Mouse (Mus musculus) kidney, embryonic 14.5 days (tissue): ENCODE results near the gene Nudt8. TPM values are rescaled to one million over a fixed set of nuclear protein-coding genes. Genes with fewer than 3 reads are reported as not detected.
"Not testable (repeated sequence)": the region's sequence is repeated elsewhere in the genome, so short reads cannot be mapped to it uniquely, and the experiment has no call there.

Experiments used
- ATAC-seq: fragments of 200-750 bp; cut with Nextera tagmentation; 2 replicates; pipeline ENCODE4 v1.8.0; 2017; ENCODE audit warnings: moderate number of reproducible peaks, mild to moderate bottlenecking, moderate TSS enrichment, moderate library complexity; ENCODE audit not compliant: low FRiP score, low TSS enrichment
- H3K27ac ChIP-seq: fragments of 300-500 bp; sonication (generic); 2 replicates; pipeline ENCODE4 v1.5.1; 2014; ENCODE audit warnings: low read depth, mild to moderate bottlenecking, low read length, moderate library complexity, mixed read lengths
- H3K27me3 ChIP-seq: fragments of 300-500 bp; sonication (generic); 2 replicates; pipeline ENCODE4 v1.6.1; 2014; ENCODE audit warnings: mild to moderate bottlenecking, low read length; ENCODE audit not compliant: control insufficient read depth, insufficient read depth
- H3K36me3 ChIP-seq: fragments of 300-500 bp; sonication (generic); 2 replicates; pipeline ENCODE4 v1.6.1; 2014; ENCODE audit warnings: low read length, mixed read lengths; ENCODE audit not compliant: control insufficient read depth, insufficient read depth
- H3K4me1 ChIP-seq: fragments of 300-500 bp; sonication (generic); 2 replicates; pipeline ENCODE4 v1.6.1; 2014; ENCODE audit warnings: low read length, mixed read lengths; ENCODE audit not compliant: control insufficient read depth, insufficient read depth
- H3K4me2 ChIP-seq: fragments of 300-500 bp; sonication (generic); replicated peaks from 2 replicates; pipeline ENCODE4 v1.6.1; 2014; ENCODE audit warnings: low read depth, mild to moderate bottlenecking, low read length
- H3K4me3 ChIP-seq: fragments of 300-500 bp; sonication (generic); 2 replicates; pipeline ENCODE4 v1.5.1; 2014; ENCODE audit warnings: mild to moderate bottlenecking, low read length
- H3K9ac ChIP-seq: fragments of 300-500 bp; sonication (generic); 2 replicates; pipeline ENCODE4 v1.6.1; 2014; ENCODE audit warnings: low read depth, mild to moderate bottlenecking, low read length, moderate library complexity
- H3K9me3 ChIP-seq: fragments of 300-500 bp; sonication (generic); 2 replicates; pipeline ENCODE4 v1.6.1; 2016; ENCODE audit warnings: low read length; ENCODE audit not compliant: control insufficient read depth
- WGBS: fragments of 180-500 bp; shearing (Covaris S2); extraction: QIAGEN DNeasy Blood & Tissue Kit; methylation state at CpG from one replicate; pipeline ENCODE4 v1.1.7; 2014; 5-methylcytosine and 5-hydroxymethylcytosine counted together
- polyA plus RNA-seq: library from polyadenylated mRNA; unstranded; fragments of >200 nt; fragmentation: Nextera tagmentation; extraction: Ambion mirVana; gene quantifications from 2 replicates; pipeline ENCODE4 v1.2.1, GENCODE M21; 2014

Nudt8 gene
- polyA plus RNA-seq, 1 experiment from 2014 or later = 37.6 TPM

- no peak for ATAC-seq
- Histone ChIP-seq H3K27me3 (no peaks in the 10 kb centered on the region), H3K9ac (no peak overlapping the region), H3K9me3 (no peaks in the 10 kb centered on the region), H3K4me2 (no peak overlapping the region), H3K27ac (no peak overlapping the region), H3K4me1 (no peaks in the 10 kb centered on the region), H3K36me3 (no peaks in the 10 kb centered on the region), H3K4me3 (no peak overlapping the region)
- WGBS = 89% methylated on average over 8 of the region's 8 CpGs
Observed at GRCm38 (mm10) chr19:4046866-4047254, 46.5 kb downstream of the Nudt8 start.

GRCm38 (mm10) chr19:4047859-4048258 lies 47.5 kb downstream of the Nudt8 start:
- Histone ChIP-seq H3K4me2 (no peak overlapping the region), H3K9ac (no peak overlapping the region), H3K36me3 (no peaks in the 10 kb centered on the region), H3K27ac (no peak overlapping the region), H3K4me1 (no peaks in the 10 kb centered on the region), H3K4me3 (no peak overlapping the region), H3K27me3 (no peaks in the 10 kb centered on the region), H3K9me3 (no peaks in the 10 kb centered on the region)
- no peak for ATAC-seq
- 16% methylated on average over 4 of the region's 4 CpGs for WGBS

GRCm38 (mm10) chr19:4049069-4049468 lies 48.7 kb downstream of the Nudt8 start:
- WGBS = 70% methylated on average over 5 of the region's 5 CpGs
- not testable (repeated sequence) for ATAC-seq

GRCm38 (mm10) chr19:4051016-4051415 lies 50.6 kb downstream of the Nudt8 start:
- Histone ChIP-seq H3K36me3 (no peaks in the 10 kb centered on the region), H3K9me3 (no peaks in the 10 kb centered on the region), H3K27me3 (no peaks in the 10 kb centered on the region), H3K27ac (no peak overlapping the region), H3K4me3 (no peak overlapping the region), H3K4me2 (no peak overlapping the region), H3K4me1 (no peaks in the 10 kb centered on the region), H3K9ac (no peak overlapping the region)
- 93% methylated on average over 5 of the region's 5 CpGs for WGBS
- ATAC-seq = no peak

More at GRCm38 (mm10) chr19:4049069-4049468, 48.7 kb downstream of the Nudt8 start:
- not testable (repeated sequence) for H3K27me3 ChIP-seq, H3K9me3 ChIP-seq, H3K4me2 ChIP-seq, H3K4me1 ChIP-seq, H3K4me3 ChIP-seq, H3K36me3 ChIP-seq, H3K9ac ChIP-seq, H3K27ac ChIP-seq

Other genes with a start within 250 kb of the Nudt8 start
- gene Kmt5b, start 233.2 kb upstream of the Nudt8 start, polyA plus RNA-seq = 20.2 and 41.7 TPM in 2 replicates
- 46.8 and 62.6 TPM in 2 replicates for gene Chka, start 148.8 kb upstream of the Nudt8 start, polyA plus RNA-seq
- 26.2 and 35.0 TPM in 2 replicates for gene Tcirg1, start 93.4 kb upstream of the Nudt8 start, polyA plus RNA-seq
- gene Ndufs8, start 87.8 kb upstream of the Nudt8 start, polyA plus RNA-seq = 397 and 412 TPM in 2 replicates
- gene Aldh3b1, start 70.8 kb upstream of the Nudt8 start, polyA plus RNA-seq = 2.8 and 3.0 TPM in 2 replicates
- gene Unc93b1, start 65.4 kb upstream of the Nudt8 start, polyA plus RNA-seq = 7.0 and 12.4 TPM in 2 replicates
- gene Aldh3b3, start 41.9 kb upstream of the Nudt8 start, polyA plus RNA-seq = not detected in 2 replicates
- 1.3 and 1.6 TPM in 2 replicates for gene Aldh3b2, start 28.3 kb upstream of the Nudt8 start, polyA plus RNA-seq
- gene Acy3, start 14.0 kb upstream of the Nudt8 start, polyA plus RNA-seq = 22.4 and 26.3 TPM in 2 replicates
- gene Tbx10, start 7.8 kb upstream of the Nudt8 start, polyA plus RNA-seq = 0.74 and 1.1 TPM in 2 replicates
- 2.5 and 2.7 TPM in 2 replicates for gene Gm49405, start within 50 bp of the Nudt8 start, polyA plus RNA-seq
- gene Doc2g, start 2.7 kb downstream of the Nudt8 start, polyA plus RNA-seq = 4.5 and 5.8 TPM in 2 replicates
- 214 and 223 TPM in 2 replicates for gene Ndufv1, start 12.2 kb downstream of the Nudt8 start, polyA plus RNA-seq
- gene Gstp1, start 37.4 kb downstream of the Nudt8 start, polyA plus RNA-seq = 518 and 527 TPM in 2 replicates
- 1.4 and 5.3 TPM in 2 replicates for gene Gstp2, start 45.4 kb downstream of the Nudt8 start, polyA plus RNA-seq
- gene Gstp3, start 59.0 kb downstream of the Nudt8 start, polyA plus RNA-seq = 0.34 TPM in 1 of 2 replicates, not detected in the other
- not detected in 2 replicates for gene Cabp2, start 81.0 kb downstream of the Nudt8 start, polyA plus RNA-seq
- 116 and 121 TPM in 2 replicates for gene Cdk2ap2, start 96.6 kb downstream of the Nudt8 start, polyA plus RNA-seq
- 14.0 and 15.8 TPM in 2 replicates for gene Pitpnm1, start 99.4 kb downstream of the Nudt8 start, polyA plus RNA-seq
- gene Aip, start 125.3 kb downstream of the Nudt8 start, polyA plus RNA-seq = 92.0 and 97.5 TPM in 2 replicates
- gene Gpr152, start 139.2 kb downstream of the Nudt8 start, polyA plus RNA-seq = not detected in 2 replicates
- gene Cabp4, start 143.5 kb downstream of the Nudt8 start, polyA plus RNA-seq = 0.06 and 0.09 TPM in 2 replicates
- gene Coro1b, start 148.0 kb downstream of the Nudt8 start, polyA plus RNA-seq = 132 and 156 TPM in 2 replicates
- gene Ptprcap, start 153.0 kb downstream of the Nudt8 start, polyA plus RNA-seq = 0.57 and 0.80 TPM in 2 replicates
- 33.4 and 42.0 TPM in 2 replicates for gene Rps6kb2, start 162.8 kb downstream of the Nudt8 start, polyA plus RNA-seq
- gene Carns1, start 174.9 kb downstream of the Nudt8 start, polyA plus RNA-seq = 1.7 and 1.9 TPM in 2 replicates
- 2.7 and 3.2 TPM in 2 replicates for gene Tbc1d10c, start 190.7 kb downstream of the Nudt8 start, polyA plus RNA-seq
- gene Ppp1ca, start 191.5 kb downstream of the Nudt8 start, polyA plus RNA-seq = 987 and 1,041 TPM in 2 replicates
- gene Rad9a, start 201.1 kb downstream of the Nudt8 start, polyA plus RNA-seq = 34.7 and 39.5 TPM in 2 replicates
- gene Clcf1, start 213.7 kb downstream of the Nudt8 start, polyA plus RNA-seq = 5.7 and 5.9 TPM in 2 replicates
- not detected in 2 replicates for gene AC109138.7, start 213.8 kb downstream of the Nudt8 start, polyA plus RNA-seq
- gene Pold4, start 231.3 kb downstream of the Nudt8 start, polyA plus RNA-seq = 26.4 and 28.2 TPM in 2 replicates